Mouse (Mus musculus): ENCODE measurements around the gene Gm45062. TPM values are rescaled to one million over a fixed set of nuclear protein-coding genes. Genes with fewer than 3 reads are reported as not detected.

The Gm45062 gene
- not detected for total RNA-seq (2021)
- long read RNA-seq, experiment 1: 0 reads
- long read RNA-seq, experiment 2, partial matches to known transcripts: 0 of 1 reads
- long read RNA-seq, experiment 2, other reads (novel, unspliced or antisense): 1 of 1 reads

DNA sequence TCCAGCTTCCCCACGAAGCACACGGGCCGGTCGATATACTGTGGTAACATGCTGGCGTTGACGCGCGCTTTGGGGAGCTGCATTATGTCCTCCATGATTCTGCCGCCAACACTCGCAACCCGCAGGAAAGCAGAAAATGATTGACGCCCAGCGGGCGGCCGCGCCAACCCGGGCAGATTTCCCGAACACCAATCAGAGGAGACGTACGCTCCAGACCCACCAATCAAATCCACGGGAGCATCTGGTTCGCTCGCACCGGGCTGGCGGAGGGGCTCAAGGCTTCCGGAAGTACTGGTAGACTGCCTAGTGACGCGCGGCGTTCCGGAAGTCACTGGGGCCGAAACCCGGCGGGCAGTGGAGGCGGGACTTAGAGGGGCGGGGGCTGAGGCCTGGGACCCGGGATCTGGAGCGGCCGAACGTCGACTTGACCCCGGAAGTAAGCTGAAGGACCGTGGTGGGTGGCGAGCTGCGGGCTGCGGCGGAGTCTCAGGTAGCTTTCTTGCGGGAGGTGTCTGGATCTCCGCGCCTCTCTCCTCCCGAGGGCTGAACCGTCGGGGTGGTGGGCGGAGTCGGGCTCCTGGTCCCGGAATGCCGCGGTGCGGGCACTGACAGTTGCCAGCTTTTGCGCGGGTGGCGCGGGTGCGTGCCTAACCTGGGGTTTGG is at the start of gene Gm45062, which contains the start of the genes Rpa3 and Umad1:
Gene Gm45062 (plus strand): TSS at position 447 of the 663 bp plus-strand sequence.
Gene Rpa3 (minus strand): TSS at position 170 of the 663 bp plus-strand sequence.
Gene Umad1 (plus strand): TSS at position 285 of the 663 bp plus-strand sequence.
- intact Hi-C loops (cut with DNase I): loop anchor here (5.0 kb wide), 1 partner anchor 52 kb away; the partner anchor contains the start of gene Mios
- DNase-seq: peak; percentile 96

DNA sequence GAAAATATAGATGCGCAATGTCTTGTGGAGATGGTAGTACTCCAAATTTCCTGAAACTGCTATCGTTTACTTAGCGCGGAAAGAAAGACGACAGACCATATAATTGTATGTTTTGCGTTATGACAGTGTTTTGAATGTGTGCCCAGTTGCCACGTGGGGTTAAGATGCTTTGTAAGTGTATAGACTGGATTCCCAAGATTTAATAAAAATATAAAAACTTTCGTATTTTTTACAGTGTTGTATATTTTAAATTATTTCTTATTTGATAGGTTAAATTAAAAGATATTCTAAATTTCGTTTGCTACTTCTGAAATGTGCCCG is 49.4 kb upstream of the Gm45062 start:
- intact Hi-C loops (cut with DNase I): loop anchor here (5.0 kb wide), 1 partner anchor 47 kb away; the partner anchor contains the start of genes Gm45062, Rpa3 and Umad1
- peak in 1 of 2 experiments; percentile 4 for DNase-seq

DNA sequence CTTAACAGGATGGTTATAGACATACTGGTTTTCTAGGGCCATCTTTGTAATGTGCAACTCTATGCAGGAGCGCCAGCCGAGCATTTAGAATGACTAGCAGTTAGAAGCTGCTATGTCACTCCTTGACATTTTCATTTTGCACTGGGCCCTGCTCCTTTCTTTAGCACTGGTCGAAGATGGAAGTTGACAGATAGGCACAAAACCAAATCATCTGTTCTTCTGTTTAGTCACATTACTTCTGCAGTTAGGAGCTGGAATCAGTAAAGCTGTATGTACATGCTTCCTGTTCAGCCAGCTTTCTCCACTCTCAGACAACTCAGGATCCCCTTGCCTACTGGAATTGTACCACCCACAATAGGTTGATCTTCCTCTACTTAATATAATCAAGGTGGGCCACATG is 48.6 kb upstream of the Gm45062 start:
- intact Hi-C loops (cut with DNase I): no loop called here
- no peak for DNase-seq

DNA sequence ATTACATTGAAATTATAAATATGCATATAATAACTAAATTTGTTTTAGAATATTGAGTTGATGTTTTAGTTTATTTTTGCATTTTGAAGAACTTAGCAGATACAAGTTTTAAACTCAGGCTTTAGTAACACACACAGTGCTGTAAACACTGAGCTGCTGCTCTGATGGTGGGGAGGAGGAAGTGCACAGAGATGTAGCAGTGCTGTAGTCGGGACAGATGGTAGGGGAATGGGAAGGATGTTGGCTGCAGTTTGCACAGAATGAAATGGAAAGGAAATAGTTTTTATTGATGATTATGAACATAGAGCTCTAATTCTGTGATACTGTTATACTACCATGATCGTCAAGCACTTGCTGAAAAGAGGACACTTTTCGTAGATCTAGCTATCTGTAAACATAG is 32.2 kb upstream of the Gm45062 start:
- intact Hi-C loops (cut with DNase I): no loop called here
- DNase-seq: no peak

DNA sequence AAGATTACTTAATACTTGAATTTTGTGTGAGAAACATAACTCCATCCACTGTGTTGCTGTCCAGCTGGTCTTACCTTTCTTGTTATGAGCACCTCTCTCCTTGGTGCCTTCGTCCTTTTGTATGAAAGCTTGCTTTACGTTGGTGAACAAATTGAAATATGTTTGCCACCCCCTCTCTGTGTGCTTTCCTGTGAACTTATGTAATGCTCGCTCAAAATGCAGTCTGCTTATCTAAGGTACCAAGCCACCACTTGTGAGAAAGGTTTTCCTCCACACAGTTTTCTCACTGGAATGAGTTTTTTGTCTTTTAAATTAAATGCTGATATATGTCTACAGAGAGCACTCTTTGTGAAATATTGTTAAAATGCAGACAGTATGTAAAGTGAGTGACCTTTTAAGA is 30.7 kb upstream of the Gm45062 start:
- DNase-seq: no peak
- intact Hi-C loops (cut with DNase I): no loop called here

DNA sequence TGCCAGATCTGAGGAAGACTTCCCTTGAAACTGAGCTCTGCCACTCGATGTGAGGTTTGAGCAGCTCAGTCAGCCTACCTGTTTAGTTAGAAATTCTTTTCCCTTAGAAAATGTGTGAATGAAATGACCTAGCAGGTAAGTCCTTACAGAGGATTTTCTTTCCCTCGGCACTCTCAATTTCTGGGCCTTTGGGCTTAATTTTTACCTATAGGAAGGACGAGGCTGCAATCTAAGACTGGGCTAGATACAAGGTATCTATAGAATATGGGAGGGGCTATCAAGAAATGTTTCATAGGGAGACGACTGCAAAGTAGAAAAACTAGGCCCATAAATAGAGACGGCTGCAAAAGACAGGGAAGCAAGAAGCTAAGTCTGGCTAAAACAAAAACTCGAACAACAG is 934 bp upstream of the Gm45062 start:
- intact Hi-C loops (cut with DNase I): loop anchor here (5.0 kb wide), 1 partner anchor 51 kb away; the partner anchor contains the start of gene Mios
- DNase-seq: no peak

DNA sequence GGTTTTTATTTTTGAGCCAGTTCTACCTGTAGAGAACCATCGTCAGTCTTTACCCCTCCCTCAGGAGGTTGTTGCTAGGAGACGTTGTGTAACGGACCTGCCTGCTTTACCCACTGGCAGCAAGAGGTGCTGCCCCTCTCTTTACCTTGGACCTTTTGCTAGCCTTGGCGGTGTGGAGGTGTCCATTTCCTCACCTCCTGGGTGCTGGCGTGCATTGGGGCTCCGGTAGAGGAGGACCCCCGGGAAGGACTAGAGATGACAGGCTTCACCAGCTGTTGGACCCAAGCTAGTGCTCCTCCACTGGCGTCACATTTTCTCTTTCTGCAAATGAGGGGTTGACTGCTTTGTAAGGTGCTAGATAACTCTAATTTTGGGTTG is 406 bp downstream of the Gm45062 start:
- intact Hi-C loops (cut with DNase I): loop anchor here (5.0 kb wide), 1 partner anchor 52 kb away; the partner anchor contains the start of gene Mios
- DNase-seq: peak in 1 of 2 experiments; percentile 20

DNA sequence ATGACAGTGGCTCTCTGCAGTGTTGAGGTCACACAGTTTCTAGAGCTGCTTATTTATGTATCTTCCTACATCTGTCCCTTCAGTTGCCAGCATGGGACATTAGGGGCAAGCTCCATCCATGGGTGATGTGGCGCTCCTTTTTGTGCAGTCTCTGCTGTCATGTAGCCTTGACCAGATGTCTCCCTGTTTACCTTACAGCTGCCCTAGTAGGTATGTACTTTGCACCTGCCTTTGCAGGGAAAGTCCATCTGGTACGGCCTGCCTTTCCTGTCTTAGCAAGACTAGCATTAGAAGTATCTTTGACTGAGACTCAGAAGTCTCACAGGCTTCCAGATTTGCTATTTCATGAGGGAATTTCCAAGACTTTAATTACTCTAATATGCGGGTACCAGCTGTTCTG is 11.8 kb downstream of the Gm45062 start:
- no peak for DNase-seq
- intact Hi-C loops (cut with DNase I): loop anchor here (10.0 kb wide), 2 partner anchors 206 to 234 kb away; partner anchors contain the start of gene Glcci1

DNA sequence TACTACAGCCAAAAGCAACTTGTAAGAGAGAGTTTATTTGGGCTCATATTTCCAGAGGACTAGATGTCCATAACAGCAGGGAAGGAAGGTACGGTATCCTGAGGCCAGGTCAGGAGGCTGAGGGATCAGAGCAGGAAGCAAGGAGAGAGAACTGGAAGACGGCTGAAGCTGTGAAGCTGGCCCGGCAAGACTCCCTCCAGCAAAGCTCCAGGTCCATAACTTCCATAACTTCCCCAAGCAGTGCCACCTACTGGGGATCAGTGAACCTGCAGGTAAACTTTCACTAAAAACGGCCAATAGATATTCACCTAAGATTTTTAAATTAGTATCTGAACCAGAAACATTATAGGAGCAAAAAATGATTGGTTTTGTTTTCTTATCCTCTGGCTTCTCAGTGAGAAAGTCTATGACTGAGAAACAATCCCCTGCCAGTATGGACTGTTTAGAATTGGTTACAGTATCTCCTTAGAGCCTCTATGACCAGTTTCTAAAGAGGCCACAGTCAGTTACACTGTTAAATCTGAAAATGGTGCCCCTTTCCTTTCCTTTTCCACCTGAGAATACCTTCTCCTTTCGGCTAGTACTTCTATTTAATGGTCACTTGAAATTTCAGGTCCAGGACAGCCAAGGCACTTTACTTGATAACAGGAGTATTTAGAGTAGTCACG is 15.3 kb downstream of the Gm45062 start:
- DNase-seq: peak; percentile 50 to 69
- intact Hi-C loops (cut with DNase I): loop anchor here (5.0 to 10.0 kb wide), 4 partner anchors 210 to 558 kb away; partner anchors contain the start of gene Glcci1

DNA sequence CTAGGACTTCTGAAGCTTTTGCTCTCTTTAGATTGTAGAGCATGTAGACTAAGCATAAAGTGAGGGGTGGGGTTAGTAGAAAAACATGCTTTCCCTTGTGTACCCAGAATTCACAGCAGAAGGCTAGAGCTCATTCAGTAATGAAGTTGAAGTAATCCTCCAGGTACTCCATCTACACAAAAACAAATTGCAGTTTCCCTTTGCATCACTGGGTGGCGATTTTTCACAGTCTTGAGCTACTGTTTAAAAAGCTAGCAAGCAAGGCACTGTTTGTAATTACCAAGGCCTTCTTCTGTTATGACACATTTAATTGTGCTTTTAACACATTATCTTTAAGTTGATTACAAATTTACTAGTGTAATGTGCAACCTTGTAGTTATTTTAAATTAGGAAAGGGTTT is 15.8 kb downstream of the Gm45062 start:
- peak; percentile 51 to 77 for DNase-seq
- intact Hi-C loops (cut with DNase I): loop anchor here (5.0 to 10.0 kb wide), 4 partner anchors 210 to 557 kb away; partner anchors contain the start of gene Glcci1

DNA sequence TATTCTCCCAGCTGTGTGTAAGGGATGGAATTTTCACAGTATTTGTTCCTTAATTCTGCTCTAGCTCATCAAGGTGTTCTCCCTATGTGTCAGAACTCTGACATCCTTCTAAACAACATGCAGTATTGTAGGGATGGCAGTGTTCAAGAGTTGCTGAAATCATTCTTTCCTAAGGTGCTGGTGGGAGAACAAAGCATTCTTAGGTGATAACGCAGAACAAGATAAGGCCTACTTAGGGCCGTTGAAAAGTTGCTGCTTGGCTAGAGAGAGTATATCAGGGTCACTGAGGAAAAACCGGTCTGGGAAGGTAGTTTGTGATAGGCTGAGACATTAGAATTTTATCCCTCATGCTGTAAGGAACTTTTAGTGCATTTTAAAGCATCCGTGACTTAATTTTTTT is 17.2 kb downstream of the Gm45062 start:
- no peak for DNase-seq
- intact Hi-C loops (cut with DNase I): loop anchor here (5.0 to 10.0 kb wide), 4 partner anchors 212 to 556 kb away; partner anchors contain the start of gene Glcci1

DNA sequence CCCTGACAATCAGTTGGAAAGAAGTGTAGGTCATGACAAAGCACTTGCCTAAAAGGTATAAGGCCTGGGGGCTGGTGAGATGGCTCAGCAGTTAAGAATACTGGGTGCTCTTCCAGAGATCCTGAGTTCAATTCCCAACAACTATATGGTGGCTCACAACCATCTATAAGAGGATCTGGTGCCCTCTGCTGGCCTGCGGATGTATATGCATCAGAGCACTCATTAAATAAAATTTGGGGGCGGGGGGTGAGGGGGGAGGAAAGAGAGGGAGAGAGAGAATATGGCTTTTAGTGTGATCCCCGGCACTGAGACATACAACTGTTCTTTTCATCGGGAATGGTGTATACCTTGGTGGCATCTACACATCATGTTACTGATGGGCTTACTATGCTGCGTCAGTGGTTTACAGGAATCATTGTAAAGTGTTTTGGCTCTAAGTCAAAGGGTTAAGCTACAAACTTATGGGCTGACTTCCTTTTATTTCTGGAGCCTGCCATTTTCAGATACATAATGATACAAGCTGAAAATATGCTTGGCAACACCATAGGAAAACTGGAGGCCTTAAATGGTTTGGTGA is 19.3 kb downstream of the Gm45062 start:
- intact Hi-C loops (cut with DNase I): loop anchor here (5.0 to 10.0 kb wide), 4 partner anchors 214 to 554 kb away; partner anchors contain the start of gene Glcci1
- no peak for DNase-seq

DNA sequence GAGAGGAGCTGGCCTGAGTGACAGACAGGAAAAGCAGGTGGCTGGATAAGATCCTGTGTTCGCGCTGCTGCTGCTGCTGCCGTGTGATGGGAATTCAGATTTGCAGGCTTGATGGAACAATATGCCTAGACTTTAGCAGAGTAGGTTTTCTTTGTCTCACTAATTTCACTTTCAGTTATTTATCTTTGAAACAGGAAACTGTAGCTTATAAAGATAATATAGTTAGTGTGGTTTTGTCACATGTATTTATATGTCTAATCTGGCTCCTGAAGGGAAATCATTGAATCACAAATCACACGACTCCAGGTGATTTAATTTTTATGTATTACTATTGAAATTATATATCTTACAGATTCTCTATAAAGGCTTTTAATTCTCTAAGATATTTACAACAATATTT is 24.0 kb downstream of the Gm45062 start:
- intact Hi-C loops (cut with DNase I): no loop called here

DNA sequence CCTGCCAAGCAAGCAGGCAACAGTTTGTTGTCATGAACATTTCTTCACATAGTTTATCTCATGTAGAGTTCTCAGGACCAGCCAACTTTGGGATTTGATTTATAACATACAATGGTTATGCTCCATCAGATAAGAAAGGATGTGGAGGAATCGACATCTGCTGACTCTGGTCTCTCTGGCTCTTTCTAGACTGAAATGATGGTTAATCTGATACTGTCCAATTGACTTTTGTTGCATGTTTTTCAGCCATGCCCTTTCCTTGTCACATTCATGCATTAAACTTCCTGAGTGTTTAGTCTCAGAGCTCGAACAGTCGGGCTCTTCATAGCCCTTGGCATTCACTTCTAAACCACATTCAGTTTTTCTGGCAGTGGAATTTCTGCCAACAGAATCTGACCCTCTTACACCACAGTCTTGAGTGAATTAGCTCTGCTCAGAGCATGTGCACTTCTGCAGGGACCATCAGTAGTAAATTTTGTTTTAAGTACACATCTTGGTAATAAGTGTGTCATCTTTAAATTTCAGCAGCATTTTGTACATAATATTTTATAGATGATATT is 26.2 kb downstream of the Gm45062 start:
- intact Hi-C loops (cut with DNase I): no loop called here
- no peak for DNase-seq

More for the DNA sequence above, 24.0 kb downstream of the Gm45062 start:
- no peak for DNase-seq

DNA sequence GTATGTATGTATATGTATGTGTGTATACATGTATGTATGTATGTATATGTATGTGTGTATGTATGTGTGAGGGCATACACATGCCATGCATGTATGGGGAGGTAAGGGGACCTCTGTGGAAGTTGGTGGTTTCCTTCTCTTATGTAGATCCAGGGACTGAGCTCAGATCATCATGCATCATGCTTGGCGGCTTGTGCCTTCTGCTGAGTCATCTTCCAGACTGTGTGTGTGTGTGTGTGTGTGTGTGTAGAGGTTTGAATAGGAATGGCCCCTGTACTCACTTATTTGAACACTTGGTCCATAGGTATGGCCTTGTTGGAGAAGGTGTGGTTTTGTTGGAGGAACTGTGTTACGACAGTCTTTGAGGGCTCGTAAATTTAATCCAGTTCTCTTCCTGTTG is 26.9 kb downstream of the Gm45062 start:
- no peak for DNase-seq
- intact Hi-C loops (cut with DNase I): no loop called here

DNA sequence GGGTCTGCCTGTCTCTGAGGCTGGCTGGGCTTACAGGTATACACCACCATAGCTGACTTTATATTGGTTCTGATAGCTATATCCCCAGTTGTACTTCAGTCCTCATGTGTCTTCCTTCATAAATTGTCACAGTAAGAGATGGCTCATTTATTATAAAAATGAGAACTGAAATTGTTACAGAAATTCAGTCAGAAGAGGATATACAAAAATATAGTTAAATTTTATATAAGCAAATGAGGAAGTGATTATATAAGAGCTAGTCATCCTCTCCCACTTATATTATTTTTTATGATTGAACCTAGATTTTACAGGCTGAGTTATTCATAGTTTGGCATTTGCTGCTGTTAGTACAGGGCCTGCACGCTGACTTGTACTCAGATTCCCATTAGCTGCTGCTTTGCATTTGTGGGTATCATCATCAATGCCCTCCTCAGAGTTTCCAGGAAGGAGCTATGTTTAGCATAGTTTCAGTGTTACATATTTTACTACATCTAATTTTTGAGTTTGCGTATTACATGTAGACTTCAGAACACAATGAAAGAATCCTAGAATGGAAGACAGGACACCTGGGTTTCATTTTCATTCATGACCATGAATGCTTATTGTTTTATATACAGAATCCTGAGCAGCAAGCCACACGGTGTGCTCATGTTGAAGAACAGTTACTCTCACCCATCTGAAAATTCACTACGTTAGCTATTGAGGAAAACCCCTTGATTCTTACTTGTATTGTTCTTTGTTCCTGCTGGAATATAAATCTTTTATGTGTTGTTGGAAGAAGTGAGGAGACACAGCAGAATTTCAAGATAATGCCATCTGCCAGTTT is 29.7 kb downstream of the Gm45062 start:
- intact Hi-C loops (cut with DNase I): no loop called here
- no peak for DNase-seq

DNA sequence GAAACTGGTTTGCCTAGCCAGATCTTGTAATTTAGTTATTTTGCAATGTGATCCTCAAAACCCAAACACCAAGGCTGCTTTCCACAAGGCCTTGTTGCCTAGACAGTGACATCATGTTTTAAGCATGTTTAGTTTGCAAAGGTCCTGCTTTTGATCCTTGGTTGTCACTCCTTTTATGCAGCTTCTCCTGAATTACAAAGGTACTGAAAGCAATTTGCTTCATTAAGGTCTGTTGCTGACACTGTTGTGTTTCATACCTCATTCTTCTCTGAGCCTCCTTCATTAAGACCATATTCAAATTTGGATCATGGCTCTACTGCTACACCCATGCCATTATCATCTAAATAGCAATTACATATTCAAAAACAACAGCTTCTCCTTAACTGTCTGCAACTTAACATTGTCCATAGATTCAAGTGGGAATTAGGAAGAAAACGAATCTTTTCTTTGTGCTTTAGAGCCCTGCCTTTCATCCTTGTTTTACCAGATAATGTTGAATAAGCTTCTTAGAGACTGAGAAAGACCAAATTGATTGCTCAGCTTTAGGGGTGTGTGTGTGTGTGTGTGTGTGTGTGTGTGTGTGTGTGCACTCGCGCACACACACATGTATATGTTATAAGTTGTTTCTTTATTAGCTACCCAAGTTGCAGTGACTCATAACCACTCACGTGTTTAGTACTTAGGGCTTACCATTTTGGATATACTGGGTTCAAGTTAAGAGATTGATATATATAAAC is 35.0 kb downstream of the Gm45062 start:
- intact Hi-C loops (cut with DNase I): no loop called here
- no peak for DNase-seq

DNA sequence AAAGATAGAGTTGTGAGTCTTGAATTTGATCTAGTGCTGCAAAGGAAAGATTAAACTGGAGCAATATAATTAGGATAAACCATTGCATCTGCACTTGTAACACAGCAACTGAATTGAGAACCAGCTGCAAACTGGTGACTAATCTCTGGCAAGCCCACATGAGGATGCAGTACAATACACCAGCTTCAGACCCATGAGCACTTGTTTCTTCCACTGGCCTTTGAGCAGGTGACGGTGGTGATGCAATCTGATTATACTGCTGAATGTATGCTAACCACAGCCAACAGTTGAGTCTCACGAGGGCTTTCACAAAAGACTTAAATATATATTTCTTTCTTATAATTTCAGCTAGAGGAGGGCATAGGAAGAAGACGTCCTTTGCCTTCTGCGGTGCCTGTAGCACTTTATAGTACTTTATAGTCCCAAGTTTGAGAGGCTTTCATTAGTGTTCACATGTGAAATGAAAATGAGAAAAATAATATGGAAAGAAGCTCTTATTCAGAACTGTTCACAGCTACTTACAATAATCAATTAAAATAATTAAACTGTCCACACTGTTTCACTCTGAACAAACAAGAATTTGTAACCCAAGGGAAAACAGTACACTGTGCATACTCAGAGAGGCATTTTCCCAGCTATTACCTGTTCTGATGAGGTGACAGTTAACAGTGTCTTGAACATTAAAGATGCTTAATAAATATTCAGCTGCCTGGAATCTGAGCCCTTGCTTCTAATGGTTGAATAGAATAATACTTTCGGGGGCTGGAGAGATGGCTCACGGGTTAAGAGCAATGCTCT is 40.0 kb downstream of the Gm45062 start:
- intact Hi-C loops (cut with DNase I): no loop called here
- no peak for DNase-seq

Measured in heart, postnatal 14 days (tissue).